Mouse (Mus musculus): ENCODE data around the gene Pknox2.

Gene Pknox2

GRCm38 (mm10) chr9:37140464-37141181, 6.6 kb downstream of the Pknox2 start:
- in situ Hi-C loops (cut with MboI, MseI): no loop called here

GRCm38 (mm10) chr9:37139514-37139913, 7.7 kb downstream of the Pknox2 start:
- in situ Hi-C loops (cut with MboI, MseI): no loop called here

- in situ Hi-C loops (cut with MboI, MseI): no loop called here
Measured at GRCm38 (mm10) chr9:37138883-37139282, 8.3 kb downstream of the Pknox2 start.

GRCm38 (mm10) chr9:37136340-37136739, 10.9 kb downstream of the Pknox2 start:
- in situ Hi-C loops (cut with MboI, MseI): no loop called here

DNA sequence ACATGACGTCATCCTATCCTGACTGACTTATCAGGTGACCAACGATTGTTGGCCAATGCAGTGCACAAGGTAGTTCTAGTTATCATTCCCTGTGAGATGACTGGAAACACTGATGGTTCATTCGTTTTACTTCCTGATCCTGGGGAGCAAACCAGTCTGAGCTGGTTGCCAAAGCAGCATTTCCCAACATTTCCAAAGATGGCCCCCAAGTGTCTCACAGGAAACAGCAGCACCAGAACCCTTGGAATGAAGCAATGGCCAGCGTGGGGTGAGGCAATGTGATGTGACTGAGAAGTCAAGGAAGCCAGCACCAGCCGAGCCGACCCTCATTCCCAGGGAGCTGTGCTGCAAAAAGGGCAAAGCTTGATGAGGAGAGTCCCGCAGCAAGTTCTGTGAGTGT, 13.7 kb downstream of the Pknox2 start:
- in situ Hi-C loops (cut with MboI, MseI): no loop called here

DNA sequence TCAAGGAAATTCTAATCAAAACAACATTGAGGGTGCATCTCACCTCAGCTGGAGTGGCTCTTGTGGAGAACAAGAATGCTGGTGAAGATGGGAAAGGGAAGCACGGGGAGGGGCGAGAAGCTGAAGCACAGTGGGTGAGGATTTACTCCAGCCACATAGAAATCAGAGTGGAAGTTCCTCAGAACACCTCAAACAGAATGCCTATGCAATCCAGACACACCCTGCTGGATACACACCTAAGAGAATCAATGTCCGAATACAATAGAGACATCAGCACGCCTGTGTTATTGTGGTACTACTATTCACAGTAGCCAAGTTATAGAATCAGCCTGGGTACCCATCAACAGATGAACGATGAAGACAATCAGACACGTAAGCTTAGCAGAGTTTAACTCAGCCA, 18.2 kb downstream of the Pknox2 start:
- in situ Hi-C loops (cut with MboI, MseI): no loop called here

DNA sequence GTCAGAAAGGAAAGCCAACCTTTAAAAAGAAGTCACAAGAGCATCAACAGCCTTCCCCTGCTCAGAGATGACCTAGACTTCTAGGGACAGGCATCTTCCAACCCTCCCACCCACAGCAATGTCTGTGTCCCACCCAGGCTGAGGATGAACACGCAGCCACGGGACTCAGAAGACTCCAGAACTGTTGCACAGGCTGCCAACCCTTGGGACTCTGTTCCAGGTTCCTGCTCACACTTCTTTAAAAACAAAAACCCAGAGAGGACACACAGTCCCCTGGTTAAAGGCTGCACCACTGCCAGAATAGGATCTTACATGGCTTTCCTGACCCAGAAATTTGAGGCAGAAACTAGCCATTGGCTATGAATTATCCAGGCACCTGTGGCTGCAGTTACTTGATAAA, 21.0 kb downstream of the Pknox2 start:
- in situ Hi-C loops (cut with MboI, MseI): no loop called here

- in situ Hi-C loops (cut with MboI, MseI): no loop called here
Measured at GRCm38 (mm10) chr9:37124696-37125480, 22.3 kb downstream of the Pknox2 start.

- in situ Hi-C loops (cut with MboI, MseI): no loop called here
Measured at GRCm38 (mm10) chr9:37123384-37123783, 23.8 kb downstream of the Pknox2 start.

DNA sequence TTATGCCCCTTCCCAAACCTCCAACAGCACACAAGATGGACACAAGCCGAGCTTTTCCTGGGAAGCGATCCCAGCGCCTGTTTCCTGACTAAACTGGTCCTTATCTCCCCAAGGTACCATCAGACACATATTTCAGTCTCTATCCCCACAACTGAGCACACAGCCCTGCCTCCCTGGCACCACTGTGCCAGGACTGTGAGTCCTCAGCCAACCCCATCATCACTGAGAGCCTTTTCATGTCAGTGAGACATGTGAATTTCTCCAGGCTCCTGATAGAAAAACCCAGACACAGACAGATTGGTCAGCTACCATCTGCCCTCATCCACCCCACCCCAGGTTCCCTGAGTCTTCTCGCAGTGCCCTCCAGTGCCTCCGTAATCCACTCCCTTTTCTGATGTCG, 24.2 kb downstream of the Pknox2 start:
- in situ Hi-C loops (cut with MboI, MseI): no loop called here

DNA sequence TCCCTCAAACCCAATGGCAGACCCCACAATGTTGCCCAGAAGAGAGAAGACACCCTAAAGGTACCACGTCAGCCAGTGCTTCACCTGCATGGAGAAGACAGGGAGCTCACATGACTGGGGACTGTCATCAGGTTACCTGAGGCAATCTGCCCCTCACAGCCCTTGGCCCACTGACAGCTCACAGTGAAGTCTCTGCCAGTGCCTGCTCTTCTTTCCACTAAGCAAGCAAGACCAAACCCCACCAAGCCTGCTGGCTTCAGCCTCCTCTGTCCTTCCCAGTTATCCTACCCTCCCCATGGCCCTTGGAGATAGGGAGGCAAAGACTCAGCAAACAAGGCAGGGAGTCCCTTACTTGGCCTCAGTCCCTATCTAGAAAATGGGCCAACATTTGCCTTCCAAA, 24.8 kb downstream of the Pknox2 start:
- in situ Hi-C loops (cut with MboI, MseI): no loop called here

- in situ Hi-C loops (cut with MboI, MseI): no loop called here
Measured at GRCm38 (mm10) chr9:37121761-37122331, 25.4 kb downstream of the Pknox2 start.

- in situ Hi-C loops (cut with MboI, MseI): no loop called here
Measured at GRCm38 (mm10) chr9:37120801-37121200, 26.4 kb downstream of the Pknox2 start.

GRCm38 (mm10) chr9:37117529-37117928, 29.7 kb downstream of the Pknox2 start:
- in situ Hi-C loops (cut with MboI, MseI): no loop called here

DNA sequence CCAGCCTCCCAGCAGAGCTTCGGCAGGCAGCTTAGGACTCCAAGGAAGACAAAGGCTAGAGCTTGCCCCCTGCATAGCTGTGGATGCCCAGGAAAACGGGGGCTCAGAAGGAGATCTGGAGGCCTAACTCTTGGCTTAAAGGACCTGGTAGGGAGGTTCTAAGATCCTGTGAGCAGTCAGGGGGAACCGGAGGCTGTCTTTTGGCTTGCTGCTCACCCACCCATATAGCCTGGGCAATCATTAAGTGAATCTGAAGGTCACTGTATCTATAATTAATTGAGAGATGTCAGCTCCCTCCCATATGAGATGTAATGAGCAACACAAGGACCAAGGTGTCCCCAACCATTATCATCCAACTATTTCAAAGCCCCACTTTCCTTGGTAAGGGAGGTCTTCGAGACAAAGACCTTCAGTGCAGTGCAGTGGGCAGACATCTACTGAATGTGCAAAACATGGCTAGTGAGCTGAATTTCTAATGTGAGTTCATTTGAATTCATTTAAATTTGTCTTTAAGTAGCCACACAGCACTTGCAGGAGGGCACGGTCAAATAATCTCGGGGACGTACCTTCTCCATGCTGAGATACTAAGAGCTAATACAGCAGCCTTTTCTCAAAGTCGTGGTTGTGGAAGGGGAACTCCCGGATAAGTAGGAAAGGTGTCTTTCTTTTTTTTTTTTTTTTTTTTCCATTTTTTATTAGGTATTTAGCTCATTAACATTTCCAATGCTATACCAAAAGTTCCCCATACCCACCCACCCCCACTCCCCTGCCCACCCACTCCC, 30.4 kb downstream of the Pknox2 start:
- in situ Hi-C loops (cut with MboI, MseI): no loop called here

DNA sequence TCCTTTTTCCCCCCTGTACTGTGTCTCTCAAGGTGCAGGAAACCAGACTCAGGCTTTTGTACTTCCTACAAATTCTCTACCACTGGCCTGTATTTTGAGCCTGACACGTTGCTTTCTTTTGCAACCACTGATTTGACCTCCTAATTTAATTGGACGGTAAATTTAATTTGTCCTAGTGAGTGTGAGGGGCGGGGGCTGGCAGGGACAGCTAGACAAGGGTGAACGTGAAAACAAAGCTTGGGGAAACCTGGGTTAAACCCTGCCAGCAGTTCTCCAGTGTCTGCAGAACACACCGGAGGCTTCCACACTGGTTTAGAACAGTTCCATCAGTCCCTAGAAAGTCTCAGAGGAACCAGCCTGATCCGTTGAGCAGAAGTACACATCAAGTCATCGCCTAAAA, 31.4 kb downstream of the Pknox2 start:
- in situ Hi-C loops (cut with MboI, MseI): no loop called here

DNA sequence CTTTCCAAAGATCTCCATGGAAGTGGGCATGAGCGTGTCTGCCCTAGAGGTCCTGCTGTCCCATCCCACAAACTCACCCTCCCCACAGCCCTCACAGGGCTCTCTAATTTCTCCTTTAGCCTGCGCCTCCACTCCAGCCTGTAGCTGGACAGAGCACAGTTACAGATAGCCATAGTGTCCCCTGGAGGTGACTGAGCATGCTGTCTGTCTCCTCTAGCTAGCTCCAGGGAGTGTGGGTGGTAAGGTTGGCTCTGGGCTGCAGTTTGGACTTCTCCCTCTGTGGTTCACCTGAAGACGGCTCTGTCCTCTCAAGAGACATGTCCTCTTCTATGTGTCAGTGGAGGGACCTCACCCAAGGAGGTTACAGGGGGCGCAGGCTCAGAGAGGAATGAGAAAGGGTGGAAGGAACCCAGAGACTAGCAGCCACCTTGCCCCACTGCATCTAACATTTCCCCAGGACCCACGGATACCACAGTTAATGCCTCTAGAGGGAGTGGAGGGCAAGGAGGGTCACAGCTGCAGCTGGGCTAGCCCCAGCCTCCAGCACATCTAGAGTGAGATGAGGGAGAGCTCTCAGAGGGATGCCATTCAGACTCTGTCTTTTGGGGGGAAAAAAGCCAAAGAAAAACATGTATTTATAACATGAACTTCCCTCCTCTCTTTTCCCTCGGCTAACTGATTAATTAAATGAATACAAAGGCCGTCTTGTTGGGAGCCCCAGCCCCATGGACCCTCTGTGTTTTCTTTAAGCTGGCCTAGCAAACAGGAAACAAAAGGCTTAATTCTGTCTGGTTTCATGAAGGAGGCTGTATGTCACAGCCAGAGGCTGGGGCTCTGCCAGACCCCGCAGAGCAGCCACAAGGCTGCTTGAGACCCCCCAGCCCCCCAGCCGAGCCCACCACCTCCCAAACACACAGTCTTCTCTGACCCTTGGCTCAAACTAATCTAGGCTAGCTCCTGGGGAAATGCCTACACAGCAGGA, 32.6 kb downstream of the Pknox2 start:
- in situ Hi-C loops (cut with MboI, MseI): no loop called here

DNA sequence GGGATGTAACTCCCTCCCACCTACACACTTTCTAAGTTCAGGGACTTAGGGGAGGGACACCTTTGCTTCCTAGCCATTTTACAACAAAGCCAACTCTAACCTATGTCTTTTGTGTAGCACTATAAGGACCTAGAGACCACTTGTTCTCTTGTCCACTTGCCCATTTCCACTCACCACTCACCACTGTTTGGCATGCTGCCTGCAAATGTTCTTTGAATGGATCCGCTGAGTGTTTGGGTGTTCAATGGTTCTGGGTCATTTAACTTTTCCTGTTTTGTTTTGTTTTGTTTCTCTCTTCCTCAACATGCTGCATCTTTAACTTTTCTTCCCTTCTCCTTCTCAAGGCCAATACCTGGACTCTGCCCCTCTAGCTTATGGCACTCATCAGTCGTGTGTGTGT, 39.7 kb downstream of the Pknox2 start:
- in situ Hi-C loops (cut with MboI, MseI): loop anchor here (10.0 kb wide), 1 partner anchor 1503 kb away; no protein-coding TSS in a partner anchor

GRCm38 (mm10) chr9:37106808-37107207, 40.4 kb downstream of the Pknox2 start:
- in situ Hi-C loops (cut with MboI, MseI): loop anchor here (10.0 kb wide), 1 partner anchor 1502 kb away; no protein-coding TSS in a partner anchor

GRCm38 (mm10) chr9:37104249-37104648, 43.0 kb downstream of the Pknox2 start:
- in situ Hi-C loops (cut with MboI, MseI): loop anchor here (5.0 to 10.0 kb wide), 2 partner anchors 52 to 1499 kb away; no protein-coding TSS in a partner anchor

All from T-helper 1 cell (primary cell).